Mouse (Mus musculus) lung, postnatal 0 days (tissue): ENCODE data around the gene Aak1.

Experiments used
- CTCF ChIP-seq: IDR thresholded peaks from 2 replicates; pipeline ENCODE4 v1.5.1; 2016; ENCODE audit warnings: antibody characterized with exemption, mild to moderate bottlenecking
- EP300 ChIP-seq: IDR thresholded peaks from 2 replicates; pipeline ENCODE4 v1.6.1; 2016; ENCODE audit warnings: antibody characterized with exemption, mild to moderate bottlenecking, control low read depth

DNA sequence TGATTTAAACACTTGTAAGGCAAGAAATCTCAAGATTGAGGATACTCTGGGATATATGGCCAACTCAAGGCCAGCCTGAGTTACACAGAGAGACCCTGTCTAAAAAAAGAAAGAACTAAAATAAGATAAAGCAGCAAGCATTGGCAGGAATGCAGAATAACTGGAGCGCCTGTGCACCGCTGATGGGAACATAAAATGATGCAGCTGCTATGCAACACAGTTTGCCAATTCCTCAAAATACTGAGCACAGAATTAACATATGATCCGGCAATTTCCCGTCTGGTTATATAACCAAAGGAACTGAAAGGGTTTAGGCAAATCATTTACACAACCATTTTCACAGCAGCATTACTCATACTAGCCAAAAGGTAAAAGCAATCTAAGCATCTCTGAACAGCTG is 30.0 kb downstream of the Aak1 start:
- TF ChIP-seq CTCF (no peak), EP300 (no peak)
